Mouse (Mus musculus) G1E (cell line): ENCODE results near the gene Tmem53.

ENCODE experiments used
- CTCF ChIP-seq: IDR thresholded peaks from 2 replicates; pipeline ENCODE4 v1.5.1; 2012; ENCODE audit warnings: low read depth, low read length, inconsistent platforms, mixed read lengths
- GATA1 ChIP-seq: IDR thresholded peaks from 2 replicates; pipeline ENCODE4 v1.6.1; 2012; ENCODE audit warnings: borderline replicate concordance, low read length, inconsistent platforms, mixed read lengths
- GATA2 ChIP-seq: IDR thresholded peaks from 2 replicates; pipeline ENCODE4 v1.6.1; 2012; ENCODE audit warnings: low read depth, low read length, inconsistent platforms, borderline replicate concordance
- POLR2AphosphoS5 ChIP-seq: IDR thresholded peaks from 2 replicates; pipeline ENCODE4 v1.6.1; 2012; ENCODE audit warnings: low read depth, low read length, inconsistent platforms; ENCODE audit not compliant: insufficient replicate concordance
- TAL1 ChIP-seq: conservative IDR thresholded peaks from 2 replicates; pipeline ENCODE4 v1.6.1; 2012; ENCODE audit warnings: low read depth, low read length, inconsistent platforms, mixed read lengths

DNA sequence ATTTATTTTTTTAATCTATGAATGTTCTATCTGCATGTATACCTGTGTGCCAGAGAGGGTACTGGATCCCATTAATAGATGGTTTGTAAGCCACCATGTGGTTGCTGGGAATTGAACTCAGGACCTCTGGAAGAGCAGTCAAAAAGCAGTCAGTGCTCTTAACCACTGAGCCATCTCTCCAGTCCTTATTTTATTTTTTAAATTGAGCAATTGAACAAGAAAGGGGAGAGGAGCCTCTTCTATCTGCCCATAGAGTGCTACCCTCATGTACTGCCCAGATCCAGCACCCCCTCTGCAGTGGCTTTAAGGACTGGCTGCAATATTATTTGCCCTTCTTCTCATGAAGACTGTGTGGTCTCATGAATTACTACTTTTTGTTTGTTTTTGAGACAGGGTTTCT lies 26.5 kb upstream of the Tmem53 start:
- no peak for TF ChIP-seq GATA1
- TF ChIP-seq CTCF: no peak
- no peak for TF ChIP-seq TAL1
- no peak for TF ChIP-seq GATA2
- TF ChIP-seq POLR2AphosphoS5: no peak
